ENCODE assay signal across 10 mouse cellular contexts in genomic region chr4:81981811-81982210, GRCm38 (mm10).
"Had no signal": no experiment of that assay in that cellular context is flagged by ENCODE, and none has a peak within 500 bp of the region (broad histone marks: within the 10 kb centered on the region; RNA-seq: fewer than 3 reads in every experiment).

No protein-coding gene starts in this region.

- DNase-seq: kidney, adult 11 months; kidney, adult 8-10 months; kidney, postnatal 25 days; left cerebral cortex, postnatal 4 days; liver, postnatal 0 days; lung, embryonic 14.5 days; right cerebral cortex, adult 18-20 months; right cerebral cortex, postnatal 14 days; right cerebral cortex, postnatal 4 days; thymus, postnatal 36 days had no signal
